Mouse (Mus musculus): ENCODE measurements at regions not wholly inside any gene's neighbourhood (a gene's known extent, or its start where the extent isn't known, plus 50 kb on each side); places are given as distances from the start of the nearest gene placed in this dataset.
"Not testable (repeated sequence)": the region's sequence is repeated elsewhere in the genome, so short reads cannot be mapped to it uniquely, and the experiment has no call there.

DNA sequence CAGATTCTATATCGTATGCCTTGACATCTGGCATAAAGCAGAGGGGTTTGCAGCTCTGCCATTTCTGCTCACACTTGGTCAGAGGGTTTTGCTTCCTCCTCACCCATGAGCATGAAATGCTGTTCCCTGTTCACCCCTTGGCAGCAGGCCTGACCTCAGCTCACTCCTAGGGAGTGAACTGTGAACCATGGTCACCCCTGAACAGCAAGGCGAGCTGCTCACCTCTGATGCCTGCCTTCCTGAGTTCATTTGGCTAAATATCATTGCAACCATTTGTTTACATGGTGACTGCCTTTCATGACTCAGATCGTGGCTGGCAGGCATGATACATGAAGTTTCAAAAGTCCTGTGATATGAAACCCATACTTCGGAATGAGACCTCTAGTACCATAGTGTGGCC lies 418.2 kb downstream of the Tcerg1l start:
- DNase-seq (ENCODE audit: low spot score) = no peak

DNA sequence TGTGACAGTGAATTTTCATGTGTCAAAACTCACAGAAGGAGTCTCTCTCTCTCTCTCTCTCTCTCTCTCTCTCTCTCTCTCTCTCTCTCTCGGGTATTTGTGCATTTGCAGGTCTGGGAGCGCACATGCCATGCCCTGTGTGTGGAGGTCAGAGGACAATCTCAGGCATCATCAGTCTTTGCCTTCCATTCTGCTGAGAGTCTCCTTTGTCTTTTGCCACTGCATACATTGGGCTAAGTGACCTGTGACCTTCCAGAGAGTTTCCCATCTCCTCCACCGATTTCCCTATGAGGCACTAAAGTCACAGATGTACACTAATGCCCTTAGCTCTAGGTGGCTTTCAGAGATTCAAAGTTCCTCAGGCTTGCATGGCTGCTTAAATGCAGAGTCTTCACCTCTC lies 391.7 kb downstream of the Tcerg1l start:
- peak; percentile 71 for DNase-seq (ENCODE audit: low spot score)

GRCm38 (mm10) chr7:138006971-138007370 lies 390.6 kb downstream of the Tcerg1l start:
- no peak for DNase-seq (ENCODE audit: low spot score)

GRCm38 (mm10) chr7:138008601-138009000 lies 388.9 kb downstream of the Tcerg1l start:
- DNase-seq (ENCODE audit: low spot score) = no peak

- DNase-seq (ENCODE audit: low spot score) = not testable (repeated sequence)
Observed at GRCm38 (mm10) chr7:138024021-138024420, 373.5 kb downstream of the Tcerg1l start.

- peak; percentile 62 for DNase-seq (ENCODE audit: low spot score)
Observed at GRCm38 (mm10) chr7:138051696-138052095, 345.8 kb downstream of the Tcerg1l start.

DNA sequence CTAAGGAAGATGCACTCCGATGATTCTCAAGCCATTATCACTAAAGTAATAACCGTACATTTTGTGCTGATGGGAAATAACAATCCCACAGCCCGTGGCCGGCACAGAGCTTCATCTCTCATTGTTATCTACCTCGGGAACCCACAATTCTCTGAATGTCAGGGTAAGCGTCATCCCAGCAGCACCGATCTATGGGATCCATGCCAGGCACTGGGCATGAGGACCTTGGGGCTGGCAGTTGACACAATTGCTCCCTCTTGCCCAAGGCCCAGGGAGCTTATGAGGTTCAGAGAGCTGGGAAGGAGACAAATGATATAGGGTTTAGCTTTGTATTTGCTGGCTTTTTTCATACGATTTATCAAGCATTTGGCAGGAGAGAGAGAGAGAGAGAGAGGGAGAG lies 342.8 kb downstream of the Tcerg1l start:
- DNase-seq (ENCODE audit: low spot score) = no peak

- DNase-seq (ENCODE audit: low spot score) = peak; percentile 77
Observed at GRCm38 (mm10) chr7:138061116-138061515, 336.4 kb downstream of the Tcerg1l start.

DNA sequence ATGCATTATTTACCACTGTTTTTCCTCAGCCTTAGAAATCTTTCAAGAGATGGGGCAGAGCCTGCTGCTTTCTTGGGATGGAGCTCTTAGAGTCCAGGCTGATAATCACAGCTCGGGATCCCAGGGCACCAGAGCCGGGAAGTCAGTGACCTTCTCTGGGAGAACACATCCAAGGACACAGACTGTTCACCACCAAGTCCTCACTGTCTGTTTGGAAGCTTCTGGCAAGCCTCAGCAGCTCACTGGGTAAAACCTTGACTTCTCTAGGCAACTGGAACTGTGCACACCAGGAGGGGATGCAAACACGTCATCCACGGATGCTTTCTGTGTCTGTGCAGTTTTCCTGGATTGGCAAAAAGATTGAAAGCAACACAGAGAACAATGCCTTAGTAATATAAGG lies 330.6 kb downstream of the Tcerg1l start:
- no peak for DNase-seq (ENCODE audit: low spot score)

- DNase-seq (ENCODE audit: low spot score) = no peak
Observed at GRCm38 (mm10) chr7:138075231-138075630, 322.3 kb downstream of the Tcerg1l start.

- DNase-seq (ENCODE audit: low spot score) = peak; percentile 97
Observed at GRCm38 (mm10) chr7:138083980-138084379, 313.6 kb downstream of the Tcerg1l start.

DNA sequence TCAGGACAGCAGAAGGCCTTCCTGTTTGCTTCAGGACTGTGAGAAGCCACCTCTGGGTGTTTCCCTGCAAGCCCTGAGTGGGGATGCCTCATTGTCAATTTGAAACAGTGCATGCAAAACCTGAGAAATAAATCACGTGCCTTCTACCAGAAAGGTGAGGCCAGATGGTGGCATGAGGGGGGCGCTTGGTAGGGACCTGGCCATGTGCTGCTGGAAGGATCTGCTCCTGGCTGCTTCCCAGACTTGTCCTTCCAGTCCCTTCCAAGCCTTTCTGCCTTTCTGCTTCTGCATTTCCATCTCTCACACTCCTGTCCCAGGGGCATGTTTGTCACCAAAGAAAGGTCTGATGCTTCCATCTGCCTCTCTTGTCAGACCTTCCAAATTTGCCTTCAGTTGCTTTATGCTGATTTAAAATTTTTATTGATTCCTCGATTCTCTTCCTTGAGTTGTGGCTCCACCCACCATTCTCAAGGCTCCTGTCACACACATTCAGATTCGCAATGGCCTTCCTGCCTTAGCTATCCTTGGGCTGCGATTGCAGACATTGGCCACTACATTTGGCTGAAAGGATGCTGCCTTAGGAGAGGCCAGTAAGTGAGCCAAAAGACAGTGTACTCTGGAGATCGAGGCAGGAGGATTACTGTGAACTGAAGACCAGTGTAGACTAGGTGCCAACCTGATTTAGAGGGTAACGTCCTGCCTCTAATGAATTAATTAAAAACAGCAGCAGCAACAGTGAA lies 289.9 kb downstream of the Tcerg1l start:
- DNase-seq (ENCODE audit: low spot score) = no peak

DNA sequence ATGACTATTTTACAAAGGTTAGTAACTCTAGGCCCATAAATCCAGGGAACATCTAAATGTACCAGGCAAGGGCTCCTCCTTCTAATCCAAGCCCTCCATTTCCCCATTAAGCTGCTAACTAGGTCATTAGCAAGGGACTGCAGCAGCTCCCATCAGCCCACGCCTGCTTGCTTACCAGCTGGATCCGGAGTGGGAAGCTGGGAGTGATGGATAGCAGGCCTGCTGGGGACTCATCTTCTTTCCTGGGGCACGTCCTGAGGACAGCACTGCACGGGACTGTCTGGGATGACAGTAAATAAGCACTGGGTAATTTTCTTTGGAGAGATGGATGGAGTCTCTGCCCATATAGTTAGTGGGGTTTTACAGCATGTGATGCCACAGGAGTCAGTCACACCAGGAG lies 276.0 kb downstream of the Tcerg1l start:
- DNase-seq (ENCODE audit: low spot score) = no peak

- DNase-seq (ENCODE audit: low spot score) = no peak
Observed at GRCm38 (mm10) chr7:138129701-138130100, 267.8 kb downstream of the Tcerg1l start.

DNA sequence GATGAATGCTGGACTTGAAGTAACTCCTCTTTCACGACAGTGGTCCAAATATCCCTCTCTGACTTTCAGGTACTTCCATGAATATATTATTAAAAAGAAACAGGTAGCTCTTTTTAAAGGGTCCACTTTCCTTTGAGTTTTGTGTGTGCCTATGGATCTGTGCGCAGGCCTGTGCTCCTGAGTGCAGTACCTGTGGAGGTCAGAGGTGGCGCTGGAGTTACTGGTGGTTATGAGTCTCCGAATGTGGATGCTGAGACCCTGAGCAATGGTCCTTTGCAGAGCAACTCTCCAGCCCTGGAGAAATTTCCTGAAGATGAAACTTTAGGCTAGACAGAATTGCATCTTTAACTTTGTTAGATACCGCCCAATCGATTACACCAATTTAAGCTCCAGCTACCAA lies 264.1 kb downstream of the Tcerg1l start:
- DNase-seq (ENCODE audit: low spot score) = no peak

DNA sequence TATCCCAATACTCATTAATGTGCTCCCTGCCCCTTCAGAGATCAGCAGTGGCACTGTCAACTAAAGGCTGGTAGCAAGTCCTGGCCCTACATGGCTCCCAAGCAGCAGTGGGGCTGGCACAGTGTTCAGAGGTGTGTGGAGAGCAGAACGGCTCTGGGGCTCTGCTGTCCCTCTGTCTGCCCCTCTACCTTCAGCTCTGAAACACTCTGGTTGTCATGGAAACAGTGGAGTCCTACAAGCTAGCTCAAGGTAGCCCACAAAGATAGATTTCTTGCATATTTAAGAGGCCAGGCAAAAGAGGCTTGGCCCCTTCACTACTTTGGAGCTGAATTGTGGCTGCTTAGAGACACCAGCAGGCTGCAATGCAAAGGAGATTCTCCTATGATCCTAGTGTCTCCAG lies 259.6 kb downstream of the Tcerg1l start:
- no peak for DNase-seq (ENCODE audit: low spot score)

DNA sequence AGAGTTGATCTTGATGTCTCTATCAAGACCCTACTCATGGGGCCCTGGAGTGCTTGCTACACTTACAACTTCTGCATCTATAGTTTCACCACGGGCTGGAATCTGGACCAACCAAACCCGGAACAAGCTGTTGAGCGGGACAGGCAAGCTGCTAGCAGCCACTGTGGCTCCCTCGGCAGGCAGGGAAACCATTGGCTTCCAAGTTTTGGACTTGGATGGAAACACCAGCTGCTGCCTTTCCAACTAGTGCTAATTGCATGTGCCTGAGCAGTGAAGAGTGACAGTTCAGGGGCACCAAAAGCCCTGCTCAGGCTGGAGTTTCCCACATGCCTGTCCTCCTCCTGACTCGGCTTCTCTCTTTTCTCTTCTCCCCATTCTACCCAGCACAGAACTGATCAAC lies 257.8 kb downstream of the Tcerg1l start:
- DNase-seq (ENCODE audit: low spot score) = no peak

DNA sequence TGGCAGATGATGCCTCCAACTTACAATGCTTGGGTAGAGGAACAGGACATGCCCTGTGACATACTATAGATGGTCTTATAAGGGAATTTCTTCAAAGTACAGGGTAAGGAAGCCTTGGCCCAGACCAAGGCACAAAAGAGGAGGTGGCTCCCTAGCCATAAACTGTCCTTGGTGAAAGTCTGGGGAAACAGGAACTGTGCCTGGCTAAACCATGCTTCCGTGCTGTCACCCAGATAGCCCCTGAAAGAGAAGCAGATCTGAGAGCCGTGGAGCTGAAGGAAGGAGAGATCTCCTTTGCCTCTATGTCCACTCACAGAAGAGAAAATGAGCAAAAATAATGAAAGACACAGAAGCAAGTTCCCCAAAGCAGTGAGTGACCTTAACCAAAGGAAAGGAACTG lies 248.0 kb downstream of the Tcerg1l start:
- DNase-seq (ENCODE audit: low spot score) = no peak

DNA sequence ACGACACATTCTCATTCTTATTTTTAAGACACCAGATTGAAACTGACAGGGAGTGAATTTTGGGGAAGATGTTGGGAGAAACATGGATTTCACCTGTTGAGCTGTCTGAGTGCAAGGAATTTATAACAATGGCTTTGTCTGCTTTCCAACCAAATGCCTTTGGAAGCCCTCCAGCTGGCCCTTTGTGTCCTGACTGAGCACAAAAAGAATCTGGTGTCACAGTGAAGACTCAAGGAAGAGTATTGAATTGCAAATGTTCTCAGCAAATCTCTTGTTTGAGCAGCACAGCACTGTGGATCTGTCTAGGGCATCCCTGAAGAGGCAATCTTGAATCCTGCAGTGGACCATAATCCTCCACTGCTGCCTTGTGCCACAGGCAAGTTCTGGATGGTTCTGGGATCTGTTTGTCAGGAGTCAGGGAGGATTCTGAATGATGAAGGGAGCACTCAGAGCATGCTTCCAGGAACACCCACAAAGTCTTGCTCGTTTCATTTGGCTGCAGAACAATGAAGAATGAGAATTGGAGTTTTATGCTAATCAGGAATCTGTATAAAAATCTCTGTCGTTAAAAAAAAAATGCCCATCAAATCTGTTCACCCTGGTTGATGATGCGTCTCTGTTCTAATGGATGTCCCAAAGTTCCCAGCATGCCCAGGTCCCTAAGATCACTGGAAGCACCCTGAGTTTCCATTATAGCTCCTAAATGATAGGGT lies 243.9 kb downstream of the Tcerg1l start:
- DNase-seq (ENCODE audit: low spot score) = peak; percentile 70
